Mouse (Mus musculus) lung, embryonic 15.5 days (tissue): ENCODE measurements around the gene Sct. TPM values are rescaled to one million over a fixed set of nuclear protein-coding genes. Genes with fewer than 3 reads are reported as not detected.

Source experiments
- ATAC-seq: fragments of 200-750 bp; cut with Nextera tagmentation; 2 replicates; pipeline ENCODE4 v1.8.0; 2017; ENCODE audit warnings: moderate number of reproducible peaks, borderline replicate concordance; ENCODE audit not compliant: low FRiP score, low TSS enrichment; ENCODE audit errors: extremely low read depth
- H3K27ac ChIP-seq: fragments of 300-500 bp; sonication (generic); 2 replicates; pipeline ENCODE4 v1.5.1; 2015; ENCODE audit warnings: moderate library complexity, mild to moderate bottlenecking, inconsistent platforms
- H3K27me3 ChIP-seq: fragments of 300-500 bp; sonication (generic); 2 replicates; pipeline ENCODE4 v1.6.1; 2015; ENCODE audit warnings: inconsistent platforms
- H3K36me3 ChIP-seq: fragments of 300-500 bp; sonication (generic); 2 replicates; pipeline ENCODE4 v1.6.1; 2015; ENCODE audit warnings: inconsistent platforms
- H3K4me1 ChIP-seq: fragments of 300-500 bp; sonication (generic); 2 replicates; pipeline ENCODE4 v1.6.1; 2015; ENCODE audit warnings: inconsistent platforms
- H3K4me2 ChIP-seq: fragments of 300-500 bp; sonication (generic); 2 replicates; pipeline ENCODE4 v1.6.1; 2015; ENCODE audit warnings: inconsistent platforms, mild to moderate bottlenecking, moderate library complexity
- H3K4me3 ChIP-seq: fragments of 300-500 bp; sonication (generic); 2 replicates; pipeline ENCODE4 v1.5.1; 2015; ENCODE audit warnings: mild to moderate bottlenecking, inconsistent platforms
- H3K9ac ChIP-seq: fragments of 300-500 bp; sonication (generic); 2 replicates; pipeline ENCODE4 v1.6.1; 2015; ENCODE audit warnings: inconsistent platforms
- H3K9me3 ChIP-seq: fragments of 300-500 bp; sonication (generic); 2 replicates; pipeline ENCODE4 v1.6.1; 2016; ENCODE audit warnings: inconsistent platforms
- WGBS: fragments of 180-500 bp; shearing (Covaris S2); methylation state at CpG from one replicate; pipeline ENCODE4 v1.1.7; 2015; 5-methylcytosine and 5-hydroxymethylcytosine counted together
- polyA plus RNA-seq: library from polyadenylated mRNA; unstranded; fragments of >200 nt; fragmentation: Nextera tagmentation; extraction: Ambion mirVana; gene quantifications from 2 replicates; pipeline ENCODE4 v1.2.1, GENCODE M21; 2015

The Sct gene
- polyA plus RNA-seq: 2.3 and 2.6 TPM in 2 replicates

DNA sequence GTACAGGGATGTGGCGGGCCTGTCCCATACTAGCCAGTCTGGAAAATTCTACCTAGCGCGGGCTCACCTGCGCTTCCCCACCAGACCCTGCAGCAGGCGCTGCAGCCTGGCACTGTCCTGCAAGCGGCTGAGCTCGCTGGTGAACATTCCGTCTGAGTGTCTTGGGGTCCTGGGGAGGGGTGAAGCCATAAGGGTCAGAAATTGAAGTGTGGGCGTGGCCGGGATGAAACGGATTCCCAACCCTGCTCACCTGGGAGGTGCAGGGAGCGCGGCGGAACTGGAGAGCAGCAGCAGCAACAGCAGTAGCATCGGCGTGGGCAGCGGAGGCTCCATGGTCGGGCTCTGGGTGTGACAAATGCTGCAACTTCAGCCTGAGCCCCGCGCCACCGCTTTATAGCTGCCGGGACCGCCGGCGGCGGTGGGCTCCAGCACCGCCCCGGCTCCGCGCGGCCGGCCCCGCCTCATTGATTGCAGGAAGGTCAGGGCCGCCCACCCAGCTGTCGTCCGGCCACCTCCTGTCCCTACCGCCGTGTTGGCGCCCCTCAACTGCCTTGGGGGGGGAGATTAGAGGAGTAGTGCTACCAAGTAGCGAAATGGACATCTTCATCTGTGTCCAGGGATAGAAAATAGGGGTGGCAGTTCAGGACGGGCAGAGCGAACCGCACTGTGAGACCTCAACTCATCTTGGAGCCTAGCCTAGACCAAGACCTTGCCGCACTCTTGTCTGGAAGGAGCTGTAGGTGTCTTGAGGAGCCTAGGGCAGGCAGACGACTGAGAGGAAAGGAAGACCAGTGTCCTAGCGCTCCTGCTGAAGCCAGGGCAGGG, at the start of gene Sct:
Gene Sct, minus strand, starts transcription at position 368 of the 825 bp plus-strand sequence.
- H3K4me3 ChIP-seq: peak within 1 kb of the TSS; percentile 47
- peaks cover 4% of the 10 kb centered on the region; the same call in 1 of the 2 replicates for H3K27me3 ChIP-seq
- H3K36me3 ChIP-seq: no peaks in the 10 kb centered on the region
- H3K4me1 ChIP-seq: peaks cover 13% of the 10 kb centered on the region
- WGBS: 3% methylated on average over 46 of the region's 46 CpGs
- H3K9me3 ChIP-seq: no peaks in the 10 kb centered on the region
- H3K9ac ChIP-seq: peak within 1 kb of the TSS; percentile 41
- no peak within 1 kb of the TSS; the same call in 1 of the 2 replicates for H3K27ac ChIP-seq
- ATAC-seq: peak; percentile 46; the same call in 1 of the 2 replicates
- H3K4me2 ChIP-seq: peak within 1 kb of the TSS; percentile 96

DNA sequence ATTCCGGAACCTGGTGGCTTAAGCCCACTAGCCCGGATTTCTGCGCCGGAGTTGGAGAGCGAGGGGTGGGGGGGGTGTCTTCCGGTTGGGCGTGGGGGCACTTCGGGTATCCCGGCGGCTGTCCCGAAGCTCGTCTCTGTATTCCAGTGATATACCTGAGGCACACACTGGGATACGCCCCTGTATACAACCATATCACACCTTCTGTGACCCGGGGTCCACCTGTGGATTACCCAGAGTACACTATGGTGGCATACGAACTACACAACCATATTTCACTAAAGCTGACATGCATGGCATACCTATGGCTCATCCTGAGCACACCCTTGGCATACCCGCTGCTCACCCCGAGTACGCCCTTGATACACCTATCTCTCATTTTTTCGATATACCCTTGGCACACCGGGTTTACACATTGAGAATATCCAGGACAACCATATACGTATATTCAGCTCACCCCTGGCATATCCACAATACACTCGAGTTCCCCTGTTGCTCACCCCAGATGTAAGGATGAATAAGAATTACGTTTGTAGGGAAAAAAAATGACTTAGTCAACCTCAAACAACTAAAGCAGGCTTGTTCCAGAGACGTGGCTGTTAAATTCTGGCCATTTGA, 49.5 kb upstream of the Sct start:
- Histone ChIP-seq H3K9ac (peak overlapping the region; percentile 94), H3K9me3 (no peaks in the 10 kb centered on the region), H3K36me3 (peaks cover 9% of the 10 kb centered on the region), H3K4me2 (peak overlapping the region; percentile 93), H3K4me3 (peak overlapping the region; percentile 64), H3K27me3 (no peaks in the 10 kb centered on the region), H3K27ac (peak overlapping the region; percentile 100), H3K4me1 (peaks cover 28% of the 10 kb centered on the region)
- peak; percentile 7 for ATAC-seq
- WGBS: 11% methylated on average over 24 of the region's 24 CpGs

DNA sequence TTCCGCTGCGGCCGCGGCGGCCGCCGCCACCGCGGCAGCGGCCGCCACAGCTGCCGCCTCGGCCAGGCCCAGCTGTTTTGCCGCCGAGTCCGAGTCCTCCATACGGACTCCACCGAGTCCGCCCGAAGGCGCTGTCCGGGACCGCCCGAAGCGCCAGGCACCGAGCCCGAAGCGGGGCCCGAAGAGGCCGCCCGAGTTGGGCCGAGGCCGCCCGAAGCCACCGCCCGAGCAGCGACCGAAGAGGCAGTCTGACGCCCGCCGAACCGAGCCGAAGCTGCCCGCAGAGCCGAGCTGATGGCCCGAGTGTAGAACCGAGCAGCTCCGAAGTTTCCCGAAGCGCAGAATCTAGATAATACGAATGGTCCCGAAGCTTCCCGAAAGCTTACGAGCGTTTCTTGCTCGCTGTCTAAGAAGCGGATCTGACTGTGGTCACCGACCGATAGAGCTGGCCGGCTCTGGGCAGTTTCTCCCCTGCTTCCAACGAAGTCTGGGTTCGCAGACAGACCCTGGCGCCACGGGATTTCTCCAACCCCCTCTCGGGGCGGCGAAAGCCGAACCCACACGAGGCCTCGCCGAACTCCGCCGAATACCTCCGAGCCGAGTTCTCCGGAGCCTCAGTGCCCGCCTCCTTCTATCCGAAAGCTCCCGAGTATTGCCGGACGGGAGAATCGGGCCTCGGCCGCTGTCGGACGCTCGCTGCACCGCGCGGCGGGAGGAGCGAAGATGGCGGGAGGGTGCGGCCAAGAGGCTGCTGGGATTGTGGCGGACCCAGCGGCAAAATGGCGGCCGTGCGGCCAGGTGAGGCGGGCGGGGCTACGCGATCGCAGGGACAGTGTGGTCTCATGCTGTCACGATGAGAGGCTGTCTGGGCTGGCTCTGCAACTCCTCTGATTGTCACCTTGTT, 48.8 kb upstream of the Sct start, which contains the start of the genes Deaf1 and Tmem80:
Gene Deaf1, minus strand, starts transcription at position 222 of the 904 bp plus-strand sequence.
Gene Tmem80, plus strand, starts transcription at position 271 of the 904 bp plus-strand sequence.
- ATAC-seq: peak; percentile 96
- H3K4me1 ChIP-seq: peaks cover 28% of the 10 kb centered on the region
- H3K9me3 ChIP-seq: no peaks in the 10 kb centered on the region
- no peaks in the 10 kb centered on the region for H3K27me3 ChIP-seq
- H3K4me3 ChIP-seq: peak within 1 kb of the TSS; percentile 64
- peak within 1 kb of the TSS; percentile 93 for H3K4me2 ChIP-seq
- H3K36me3 ChIP-seq: peaks cover 8% of the 10 kb centered on the region; the same call in 1 of the 2 replicates
- under 1% methylated on average over 105 of the region's 105 CpGs for WGBS
- H3K9ac ChIP-seq: peak within 1 kb of the TSS; percentile 94
- peak within 1 kb of the TSS; percentile 100 for H3K27ac ChIP-seq

DNA sequence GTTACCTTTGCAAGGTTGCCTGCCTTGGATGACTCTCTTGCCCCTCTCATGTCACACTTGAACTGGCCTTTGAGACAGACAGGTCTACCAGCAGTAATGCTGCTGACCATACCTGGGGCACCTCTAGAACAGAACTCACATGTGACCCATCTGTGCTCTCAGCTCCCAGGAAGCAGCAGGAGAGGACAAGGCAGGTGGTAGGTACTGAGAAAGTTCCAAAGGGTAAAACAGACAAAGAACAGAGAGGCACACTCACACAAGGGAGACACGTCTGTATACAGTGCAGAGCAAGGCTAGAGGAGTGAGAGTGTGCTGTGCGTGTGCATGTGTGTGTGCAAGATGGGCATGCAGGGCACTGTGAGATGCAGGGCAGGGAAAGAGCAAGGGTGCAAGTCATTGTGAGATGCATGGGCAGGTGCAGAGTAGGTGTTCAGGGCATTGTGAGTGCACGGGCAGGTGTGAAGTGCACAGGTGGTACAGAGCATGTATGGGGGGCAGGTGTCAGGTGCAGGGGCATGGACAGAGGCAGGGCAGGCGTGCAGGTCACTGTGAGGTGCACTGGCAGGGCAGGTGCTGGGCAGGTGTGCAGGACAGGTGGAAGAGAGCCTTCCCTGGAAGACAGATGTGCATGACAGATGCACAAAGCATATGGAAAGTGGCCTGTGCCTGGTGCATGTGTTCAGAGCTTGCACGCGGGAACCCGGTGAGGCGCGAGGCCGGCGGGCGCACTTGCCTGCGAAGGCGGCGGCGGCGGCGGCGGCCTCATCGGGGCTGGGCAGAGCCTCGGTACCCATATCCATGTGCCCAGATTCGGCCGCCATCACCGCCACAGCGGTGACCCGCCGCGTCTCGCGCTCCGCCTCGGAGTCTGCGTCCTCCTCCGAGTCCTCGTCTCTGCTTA, 47.9 kb upstream of the Sct start:
- H3K4me1 ChIP-seq: peaks cover 28% of the 10 kb centered on the region
- H3K4me3 ChIP-seq: peak overlapping the region; percentile 64
- peak overlapping the region; percentile 94 for H3K9ac ChIP-seq
- ATAC-seq: peak; percentile 9
- H3K27me3 ChIP-seq: no peaks in the 10 kb centered on the region
- peaks cover 16% of the 10 kb centered on the region for H3K36me3 ChIP-seq
- WGBS: 4% methylated on average over 35 of the region's 35 CpGs
- H3K4me2 ChIP-seq: peak overlapping the region; percentile 93
- no peaks in the 10 kb centered on the region for H3K9me3 ChIP-seq
- H3K27ac ChIP-seq: peak overlapping the region; percentile 100

DNA sequence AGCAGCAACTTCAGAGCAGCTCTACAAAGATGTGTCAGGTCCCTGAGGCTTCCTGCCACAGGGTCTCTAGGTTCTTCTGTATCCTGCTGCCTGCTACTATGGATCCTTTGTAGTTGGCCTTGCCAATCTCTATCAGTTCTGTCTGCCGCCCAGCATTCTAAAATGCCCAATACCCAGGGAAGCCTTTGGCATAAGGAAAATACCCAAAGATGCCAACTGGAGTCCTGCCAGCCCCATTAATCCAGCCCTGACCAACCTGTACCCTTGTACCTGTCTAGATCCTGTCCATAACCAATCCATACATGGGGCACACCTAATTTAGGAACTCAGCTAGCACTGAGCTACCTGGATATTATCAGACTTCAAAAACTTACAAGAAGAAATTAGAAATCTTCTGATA, 45.8 kb upstream of the Sct start:
- no peaks in the 10 kb centered on the region for H3K9me3 ChIP-seq
- no peak overlapping the region for H3K4me3 ChIP-seq
- no peak overlapping the region for H3K9ac ChIP-seq
- ATAC-seq: no peak
- H3K4me1 ChIP-seq: peaks cover 28% of the 10 kb centered on the region
- H3K36me3 ChIP-seq: peaks cover 33% of the 10 kb centered on the region
- no peak overlapping the region for H3K4me2 ChIP-seq
- no peak overlapping the region for H3K27ac ChIP-seq
- no peaks in the 10 kb centered on the region for H3K27me3 ChIP-seq
- 78% methylated on average over 1 of the region's 1 CpGs for WGBS

DNA sequence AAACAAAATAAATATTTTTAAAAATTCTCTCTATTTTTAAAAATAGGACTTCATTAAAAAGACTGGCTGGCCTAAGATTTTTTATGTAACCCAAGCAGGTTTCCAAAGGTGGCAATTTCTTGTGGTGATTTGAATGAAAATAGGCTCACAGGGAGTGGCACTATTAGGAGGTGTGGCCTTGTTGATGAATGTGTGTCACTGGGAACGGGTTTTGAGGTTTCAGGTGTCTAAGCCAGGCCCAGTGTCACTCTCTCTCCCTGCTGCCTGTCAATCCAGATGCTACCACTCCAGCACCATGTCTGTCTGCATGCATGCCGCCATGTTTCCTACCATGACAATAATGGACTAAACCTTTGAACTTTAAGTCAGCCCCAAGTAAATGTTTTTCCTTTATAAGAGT, 40.5 kb upstream of the Sct start:
- Histone ChIP-seq H3K9me3 (no peaks in the 10 kb centered on the region), H3K36me3 (peaks cover 77% of the 10 kb centered on the region), H3K27ac (no peak overlapping the region), H3K9ac (no peak overlapping the region), H3K4me2 (no peak overlapping the region), H3K4me3 (no peak overlapping the region), H3K27me3 (no peaks in the 10 kb centered on the region), H3K4me1 (0 out of 2 replicates have a peak, but pooled peaks cover under 1% of the 10 kb centered on the region)
- WGBS: 75% methylated on average over 2 of the region's 2 CpGs
- no peak for ATAC-seq

DNA sequence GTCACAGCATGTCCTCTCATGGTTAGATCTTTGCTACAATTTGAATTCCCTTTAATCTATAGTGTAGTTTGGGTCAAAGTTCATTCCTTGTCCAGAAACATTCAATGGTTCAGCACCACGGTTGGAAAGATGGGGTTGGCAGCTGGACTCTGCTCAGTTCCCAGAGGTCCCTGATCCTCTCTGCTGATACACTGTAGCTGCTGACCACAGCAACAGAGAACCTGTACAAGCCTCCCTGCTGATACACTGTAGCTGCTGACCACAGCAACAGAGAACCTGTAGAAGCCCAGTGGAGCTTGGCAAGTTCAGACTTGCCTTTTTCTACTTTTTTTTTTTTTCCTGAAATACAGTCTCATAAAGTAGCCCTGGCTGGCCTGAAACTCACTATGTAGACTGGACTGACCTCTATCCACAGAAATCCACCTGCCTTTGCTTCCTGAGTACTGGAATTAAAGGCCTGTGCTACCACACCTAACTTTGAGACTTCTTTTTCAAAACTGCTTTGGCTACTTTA, 38.7 kb upstream of the Sct start:
- no peak for ATAC-seq
- Histone ChIP-seq H3K4me3 (no peak overlapping the region), H3K9me3 (no peaks in the 10 kb centered on the region), H3K9ac (no peak overlapping the region), H3K27me3 (no peaks in the 10 kb centered on the region), H3K4me2 (no peak overlapping the region), H3K4me1 (no peaks in the 10 kb centered on the region), H3K27ac (no peak overlapping the region), H3K36me3 (peaks cover 86% of the 10 kb centered on the region)
- 75% methylated on average over 1 of the region's 1 CpGs for WGBS

DNA sequence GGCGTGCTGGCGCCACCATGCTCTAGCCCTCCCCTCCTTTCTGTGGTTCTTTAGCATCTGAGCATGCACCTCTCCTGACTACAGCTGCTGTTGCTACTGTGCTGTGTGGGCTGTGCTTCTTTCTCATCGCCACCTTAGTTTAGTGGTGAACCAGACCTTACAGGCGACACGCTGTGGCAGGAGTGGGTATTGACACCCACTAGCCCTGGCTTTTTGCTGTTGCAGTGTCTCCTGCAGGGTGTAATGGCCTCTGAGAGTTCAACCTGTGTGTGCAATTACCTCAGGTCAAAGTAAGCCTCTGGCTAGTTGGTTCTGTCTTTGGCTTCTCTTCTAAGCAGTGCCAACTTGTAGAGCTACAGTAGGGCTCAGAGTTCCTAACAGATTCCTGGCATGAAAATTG, 37.0 kb upstream of the Sct start:
- Histone ChIP-seq H3K36me3 (peaks cover 83% of the 10 kb centered on the region), H3K27ac (no peak overlapping the region), H3K4me2 (no peak overlapping the region), H3K27me3 (no peaks in the 10 kb centered on the region), H3K9me3 (no peaks in the 10 kb centered on the region), H3K9ac (no peak overlapping the region), H3K4me1 (no peaks in the 10 kb centered on the region), H3K4me3 (no peak overlapping the region)
- 72% methylated on average over 5 of the region's 5 CpGs for WGBS
- ATAC-seq: no peak

DNA sequence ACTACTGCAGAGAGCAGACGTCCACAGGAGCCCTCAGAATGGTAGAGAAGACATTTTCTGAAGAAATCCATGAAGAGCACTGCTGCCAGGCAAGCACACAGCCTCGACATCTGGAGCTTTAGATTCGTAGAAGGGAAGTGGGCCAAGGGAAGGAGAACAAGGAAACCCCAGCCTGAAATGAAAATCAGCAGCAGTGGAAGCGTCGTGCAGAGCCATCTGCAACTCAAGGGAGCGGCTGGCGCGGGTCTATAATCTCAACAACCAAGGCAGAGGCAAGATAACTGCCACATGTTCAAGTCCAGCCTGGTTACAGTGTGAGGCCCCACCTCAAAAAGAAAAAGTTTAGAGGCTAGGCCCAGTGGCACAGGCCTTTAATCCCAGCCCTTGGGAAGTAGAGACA, 36.1 kb upstream of the Sct start:
- no peaks in the 10 kb centered on the region for H3K27me3 ChIP-seq
- H3K36me3 ChIP-seq: peaks cover 83% of the 10 kb centered on the region
- H3K4me2 ChIP-seq: no peak overlapping the region
- H3K9ac ChIP-seq: no peak overlapping the region
- no peaks in the 10 kb centered on the region for H3K9me3 ChIP-seq
- WGBS: 80% methylated on average over 8 of the region's 8 CpGs
- H3K4me3 ChIP-seq: no peak overlapping the region
- no peaks in the 10 kb centered on the region for H3K4me1 ChIP-seq
- no peak overlapping the region for H3K27ac ChIP-seq
- no peak for ATAC-seq

DNA sequence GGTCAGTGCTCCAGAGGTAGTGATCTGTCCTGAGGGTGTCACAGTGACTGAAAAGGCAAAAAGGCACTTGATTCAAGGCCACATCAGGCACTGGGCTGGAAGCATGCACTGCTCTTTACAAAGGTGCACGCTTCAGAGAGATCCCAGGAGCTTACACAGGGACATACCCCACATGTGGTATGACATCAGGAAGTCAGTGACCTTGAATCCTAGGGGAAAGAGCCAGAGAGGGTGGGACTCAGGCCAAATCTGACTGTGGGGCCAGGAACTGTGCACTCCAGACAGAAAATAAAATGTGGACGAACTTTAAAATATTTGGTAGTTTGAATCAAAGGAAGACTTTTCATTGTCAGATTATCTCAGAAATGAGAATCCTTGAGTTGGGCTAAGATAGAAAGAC, 35.5 kb upstream of the Sct start:
- Histone ChIP-seq H3K36me3 (peaks cover 86% of the 10 kb centered on the region), H3K4me3 (no peak overlapping the region), H3K27ac (no peak overlapping the region), H3K9me3 (no peaks in the 10 kb centered on the region), H3K4me1 (no peaks in the 10 kb centered on the region), H3K9ac (no peak overlapping the region), H3K4me2 (no peak overlapping the region), H3K27me3 (no peaks in the 10 kb centered on the region)
- ATAC-seq: no peak
- 92% methylated on average over 2 of the region's 2 CpGs for WGBS
